Mouse (Mus musculus): ENCODE measurements around the gene Hspb3. TPM values are rescaled to one million over a fixed set of nuclear protein-coding genes. Genes with fewer than 3 reads are reported as not detected.

The Hspb3 gene
- 5.4 TPM for polyA plus RNA-seq (2015; fragmentation: Illumina TruSeq; extraction: RNeasy Lipid Tissue Mini Kit (QIAGEN cat#74804); ENCODE audit: low read depth, low replicate concordance)

GRCm38 (mm10) chr13:113663151-113663779 is at the start of gene Hspb3:
TSS of gene Hspb3 (minus strand) at chr13:113663676.

GRCm38 (mm10) chr13:113617891-113618823 is 45.3 kb downstream of the Hspb3 start, which contains the start of gene Snx18:
TSS of gene Snx18 (minus strand) at chr13:113618564.

Other genes with a start within 250 kb of the Hspb3 start
- gene Snx18, start 45.1 kb downstream of the Hspb3 start, polyA plus RNA-seq (2015; fragmentation: Illumina TruSeq; extraction: RNeasy Lipid Tissue Mini Kit (QIAGEN cat#74804); ENCODE audit: low read depth, low replicate concordance), result 13.0 TPM
- 31.9 TPM for gene Arl15, start 130.8 kb upstream of the Hspb3 start, polyA plus RNA-seq (2015; fragmentation: Illumina TruSeq; extraction: RNeasy Lipid Tissue Mini Kit (QIAGEN cat#74804); ENCODE audit: low read depth, low replicate concordance)